Mouse (Mus musculus) spleen, adult 2 months (tissue): ENCODE results near the gene Mmp9. TPM values are rescaled to one million over a fixed set of nuclear protein-coding genes. Genes with fewer than 3 reads are reported as not detected.

Experiments
- DNase-seq, 2 experiments: peaks; one replicate each; pipeline versions ENCODE4 v3.0.0 to v3.0.0-alpha.2; 2012 to 2021; ENCODE audit warnings: low spot score in 2 of 2, low read depth in 1 of 2
- H3K27ac ChIP-seq: fragments of 200-500 bp; 2 replicates; pipeline ENCODE4 v1.5.1; 2012; ENCODE audit warnings: low read length, inconsistent platforms; ENCODE audit not compliant: insufficient read depth
- H3K27me3 ChIP-seq: fragments of 200-500 bp; 2 replicates; pipeline ENCODE4 v1.6.1; 2012; ENCODE audit warnings: mild to moderate bottlenecking, moderate library complexity, low read length, inconsistent platforms; ENCODE audit not compliant: control insufficient read depth, insufficient read depth
- H3K36me3 ChIP-seq: fragments of 200-500 bp; 2 replicates; pipeline ENCODE4 v1.6.1; 2012; ENCODE audit warnings: mild to moderate bottlenecking, low read length, inconsistent platforms; ENCODE audit not compliant: control insufficient read depth, insufficient read depth
- H3K4me1 ChIP-seq: fragments of 200-500 bp; 2 replicates; pipeline ENCODE4 v1.6.1; 2011; ENCODE audit warnings: inconsistent platforms; ENCODE audit not compliant: control insufficient read depth, insufficient read depth, insufficient read length
- H3K4me3 ChIP-seq: fragments of 200-500 bp; 2 replicates; pipeline ENCODE4 v1.5.1; 2011; ENCODE audit warnings: mild to moderate bottlenecking, inconsistent platforms; ENCODE audit not compliant: insufficient read depth, insufficient read length; ENCODE audit errors: extremely low read depth
- CTCF ChIP-seq: fragments of 200-500 bp; IDR thresholded peaks from 2 replicates; pipeline ENCODE4 v1.5.1; 2011; ENCODE audit warnings: mild to moderate bottlenecking, inconsistent platforms; ENCODE audit not compliant: insufficient read depth, insufficient read length, insufficient replicate concordance; ENCODE audit errors: extremely low read depth
- POLR2A ChIP-seq: fragments of 200-500 bp; IDR thresholded peaks from 2 replicates; pipeline ENCODE4 v1.6.1; 2011; ENCODE audit warnings: low read depth, low read length, inconsistent platforms
- WGBS: fragments of 180-500 bp; shearing (Covaris S2); methylation state at CpG from one replicate; pipeline ENCODE4 v1.1.7; 2018; 5-methylcytosine and 5-hydroxymethylcytosine counted together
- polyA plus RNA-seq: library from polyadenylated mRNA; depleted of rRNA; stranded (reverse); fragments of >200 nt; gene quantifications from 2 replicates; pipeline ENCODE4 v1.2.3, GENCODE M21; 2012

The Mmp9 gene
- polyA plus RNA-seq, 1 experiment, result 16.0 TPM

- Histone ChIP-seq H3K4me3 (peak overlapping the region; percentile 12; the same call in 1 of the 2 replicates), H3K36me3 (no peaks in the 10 kb centered on the region), H3K4me1 (peaks cover 28% of the 10 kb centered on the region; the same call in 1 of the 2 replicates), H3K27me3 (peaks cover 3% of the 10 kb centered on the region), H3K27ac (no peak overlapping the region)
- TF ChIP-seq POLR2A, result no peak
- no peak for TF ChIP-seq CTCF
- WGBS, result 7% methylated on average over 11 of the region's 11 CpGs
- no peak for DNase-seq
Observed at GRCm38 (mm10) chr2:164939106-164939505, 1.5 kb upstream of the Mmp9 start.

DNA sequence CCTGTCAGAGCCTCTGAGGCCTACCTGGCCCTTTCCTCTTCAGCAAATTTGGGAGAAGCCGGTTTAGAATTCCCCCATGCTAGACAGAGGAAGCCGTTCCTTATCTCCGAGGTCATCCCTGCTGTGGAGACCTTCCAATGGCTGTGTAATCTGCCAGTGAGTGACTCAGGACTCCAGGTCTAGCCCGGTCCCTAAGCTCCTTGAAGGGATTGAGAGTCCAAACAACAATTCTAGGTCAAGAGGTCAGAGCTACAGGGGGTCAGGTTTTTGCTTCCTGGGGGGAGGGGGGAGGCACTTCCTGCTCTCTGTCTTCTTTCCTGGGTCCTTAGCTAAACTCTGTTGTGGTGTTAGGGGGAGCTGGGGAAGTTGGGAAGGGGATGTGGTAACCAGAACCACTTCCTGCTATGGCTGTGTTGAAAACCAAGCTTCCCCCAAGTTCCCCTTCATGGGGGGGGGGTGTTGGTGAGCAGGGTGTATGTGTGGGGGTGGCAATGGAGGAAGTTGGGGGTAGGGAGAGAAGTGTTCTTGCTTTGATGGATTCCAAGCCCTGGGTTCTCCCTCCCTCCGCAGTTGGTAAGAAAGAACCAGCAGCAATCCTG lies 2.2 kb downstream of the Mmp9 start:
- WGBS, result 2% methylated on average over 5 of the region's 5 CpGs
- DNase-seq, result peak; percentile 63 to 74
- Histone ChIP-seq H3K36me3 (no peaks in the 10 kb centered on the region), H3K4me3 (no peak overlapping the region), H3K27me3 (no peaks in the 10 kb centered on the region; the same call in 1 of the 2 replicates), H3K4me1 (peaks cover 28% of the 10 kb centered on the region; the same call in 1 of the 2 replicates), H3K27ac (no peak overlapping the region)
- TF ChIP-seq CTCF, result no peak

GRCm38 (mm10) chr2:164947506-164947905 lies 6.9 kb downstream of the Mmp9 start:
- no peak for TF ChIP-seq CTCF
- TF ChIP-seq POLR2A, result no peak
- Histone ChIP-seq H3K27ac (no peak overlapping the region), H3K4me1 (peaks cover 18% of the 10 kb centered on the region), H3K4me3 (no peak overlapping the region), H3K36me3 (no peaks in the 10 kb centered on the region), H3K27me3 (peaks cover 12% of the 10 kb centered on the region)
- DNase-seq, result no peak
- 24% methylated on average over 4 of the region's 4 CpGs for WGBS

- no peak for DNase-seq
- no peak for TF ChIP-seq CTCF
- no peak for TF ChIP-seq POLR2A
- WGBS, result 1% methylated on average over 7 of the region's 7 CpGs
- Histone ChIP-seq H3K27me3 (peaks cover 12% of the 10 kb centered on the region), H3K27ac (no peak overlapping the region), H3K36me3 (no peaks in the 10 kb centered on the region), H3K4me3 (no peak overlapping the region), H3K4me1 (peaks cover 16% of the 10 kb centered on the region)
Observed at GRCm38 (mm10) chr2:164947930-164948329, 7.3 kb downstream of the Mmp9 start.

GRCm38 (mm10) chr2:164948962-164949361 lies 8.4 kb downstream of the Mmp9 start:
- no peak overlapping the region for H3K27ac ChIP-seq
- DNase-seq, result no peak
- no peak overlapping the region for H3K4me3 ChIP-seq
- no peaks in the 10 kb centered on the region for H3K36me3 ChIP-seq
- no peak for TF ChIP-seq CTCF
- no peak for TF ChIP-seq POLR2A
- 10% methylated on average over 25 of the region's 25 CpGs for WGBS
- H3K27me3 ChIP-seq, result peaks cover 12% of the 10 kb centered on the region
- peaks cover 15% of the 10 kb centered on the region for H3K4me1 ChIP-seq

DNA sequence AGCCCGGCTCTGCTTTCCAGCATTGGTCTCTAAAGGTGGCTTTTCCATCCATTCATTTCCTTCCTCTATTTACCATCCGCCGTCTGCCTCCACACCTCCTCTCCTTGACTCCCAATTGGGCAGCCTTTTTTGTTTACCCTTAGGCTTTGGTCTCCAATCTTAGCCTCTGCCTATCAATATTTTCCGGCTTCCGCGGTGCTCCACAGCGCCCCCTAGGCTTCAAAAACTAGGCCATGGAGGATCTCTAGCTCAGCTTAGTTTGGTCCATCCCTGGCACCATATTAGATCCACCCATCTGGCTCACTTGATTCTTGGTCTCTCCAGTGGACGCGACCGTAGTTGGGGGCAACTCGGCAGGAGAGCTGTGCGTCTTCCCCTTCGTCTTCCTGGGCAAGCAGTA lies 9.9 kb downstream of the Mmp9 start:
- peaks cover 12% of the 10 kb centered on the region for H3K27me3 ChIP-seq
- DNase-seq, result peak in 1 of 2 experiments; percentile 32
- peaks cover 15% of the 10 kb centered on the region for H3K4me1 ChIP-seq
- H3K27ac ChIP-seq, result no peak overlapping the region
- no peaks in the 10 kb centered on the region for H3K36me3 ChIP-seq
- no peak for TF ChIP-seq POLR2A
- TF ChIP-seq CTCF, result peak; percentile 46; the same call in 1 of the 2 replicates
- 26% methylated on average over 13 of the region's 13 CpGs for WGBS
- no peak overlapping the region for H3K4me3 ChIP-seq

GRCm38 (mm10) chr2:164951745-164952144 lies 11.2 kb downstream of the Mmp9 start:
- Histone ChIP-seq H3K4me3 (no peak overlapping the region), H3K4me1 (peaks cover 15% of the 10 kb centered on the region), H3K27me3 (peaks cover 12% of the 10 kb centered on the region), H3K36me3 (no peaks in the 10 kb centered on the region), H3K27ac (no peak overlapping the region)
- peak; percentile 7; the same call in 1 of the 2 replicates for TF ChIP-seq CTCF
- TF ChIP-seq POLR2A, result no peak
- DNase-seq, result no peak
- 80% methylated on average over 4 of the region's 4 CpGs for WGBS
